Mouse (Mus musculus) bone marrow macrophage, adult 2 months (primary cell): ENCODE results near the gene Sh3bgr. TPM values are rescaled to one million over a fixed set of nuclear protein-coding genes. Genes with fewer than 3 reads are reported as not detected.

Source experiments
- H3K27ac ChIP-seq: 2 replicates; pipeline ENCODE4 v1.5.1; 2012; ENCODE audit warnings: low read depth, low read length; ENCODE audit not compliant: insufficient read depth
- H3K4me1 ChIP-seq: 2 replicates; pipeline ENCODE4 v1.6.1; 2012; ENCODE audit warnings: low read length; ENCODE audit not compliant: control insufficient read depth, insufficient read depth
- H3K4me3 ChIP-seq: 2 replicates; pipeline ENCODE4 v1.5.1; 2012; ENCODE audit warnings: mild to moderate bottlenecking, low read length, moderate library complexity; ENCODE audit not compliant: insufficient read depth
- CTCF ChIP-seq: IDR thresholded peaks from 2 replicates; pipeline ENCODE4 v1.5.1; 2012; ENCODE audit warnings: low read depth, mild to moderate bottlenecking, low read length, moderate library complexity
- POLR2A ChIP-seq: IDR thresholded peaks from 2 replicates; pipeline ENCODE4 v1.6.1; 2012; ENCODE audit warnings: mild to moderate bottlenecking, low read depth, low read length, borderline replicate concordance
- polyA plus RNA-seq: library from polyadenylated mRNA; stranded (reverse); fragments of >200 nt; gene quantifications from 2 replicates; pipeline ENCODE4 v1.2.4, GENCODE M21; 2012; ENCODE audit not compliant: missing spikeins, insufficient read depth, insufficient read length

The Sh3bgr gene
- polyA plus RNA-seq, 1 experiment = not detected

DNA sequence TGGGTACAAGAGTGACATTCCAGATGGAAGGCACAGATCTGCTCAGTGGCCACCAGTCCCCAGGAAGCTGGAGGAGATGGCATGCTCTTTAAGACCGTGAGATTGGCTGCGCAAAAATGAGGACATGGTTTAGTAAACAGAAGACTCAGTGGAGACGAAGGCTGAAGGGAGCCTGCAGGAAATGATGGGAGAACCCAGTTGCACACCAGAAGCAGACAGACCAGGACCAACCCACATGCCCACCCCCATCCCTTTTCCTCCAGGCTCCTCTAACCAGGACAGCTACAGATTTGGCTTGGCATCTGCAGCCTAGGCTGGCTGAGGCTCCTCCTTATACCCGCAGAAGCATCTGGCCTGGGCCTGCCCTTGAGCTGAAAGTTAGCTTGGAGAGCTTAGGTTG is 38.9 kb upstream of the Sh3bgr start:
- TF ChIP-seq CTCF (no peak), POLR2A (no peak)
- H3K4me1 ChIP-seq = no peaks in the 10 kb centered on the region
- H3K27ac ChIP-seq = no peak overlapping the region

GRCm38 (mm10) chr16:96165723-96166264 is 34.5 kb upstream of the Sh3bgr start:
- Histone ChIP-seq H3K4me3 (no peak overlapping the region), H3K4me1 (no peaks in the 10 kb centered on the region), H3K27ac (no peak overlapping the region)
- TF ChIP-seq CTCF (no peak), POLR2A (no peak)

More for the DNA sequence above, 38.9 kb upstream of the Sh3bgr start:
- H3K4me3 ChIP-seq = no peak overlapping the region

- H3K4me3 ChIP-seq = no peak overlapping the region
- H3K4me1 ChIP-seq = no peaks in the 10 kb centered on the region
- no peak for TF ChIP-seq CTCF
- H3K27ac ChIP-seq = no peak overlapping the region
Measured at GRCm38 (mm10) chr16:96168837-96169236, 31.4 kb upstream of the Sh3bgr start.

GRCm38 (mm10) chr16:96173648-96174047 is 26.6 kb upstream of the Sh3bgr start:
- TF ChIP-seq CTCF (no peak), POLR2A (no peak)

DNA sequence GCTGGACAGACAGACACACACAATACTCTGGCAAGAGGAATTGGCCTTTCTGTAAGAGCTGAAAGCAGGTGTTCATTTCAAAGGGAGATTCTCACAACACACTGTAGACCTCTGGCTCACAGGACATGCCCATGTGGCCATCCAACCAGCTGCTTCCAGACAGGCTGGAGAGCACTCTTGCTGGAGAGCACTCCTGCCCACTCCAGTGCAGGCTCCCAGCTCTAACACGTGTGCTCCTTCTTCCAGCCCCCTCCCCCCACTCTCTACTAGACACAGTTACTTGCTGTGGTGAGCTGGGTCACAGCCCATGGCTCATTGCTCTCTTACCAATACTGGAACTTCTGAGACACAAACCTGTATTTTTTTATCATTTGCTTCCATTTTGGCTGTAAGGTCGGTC is 24.9 kb upstream of the Sh3bgr start:
- no peaks in the 10 kb centered on the region for H3K4me1 ChIP-seq
- H3K27ac ChIP-seq = no peak overlapping the region
- H3K4me3 ChIP-seq = no peak overlapping the region
- no peak for TF ChIP-seq CTCF
- no peak for TF ChIP-seq POLR2A

More at GRCm38 (mm10) chr16:96173648-96174047, 26.6 kb upstream of the Sh3bgr start:
- Histone ChIP-seq H3K4me3 (no peak overlapping the region), H3K27ac (no peak overlapping the region), H3K4me1 (no peaks in the 10 kb centered on the region)

DNA sequence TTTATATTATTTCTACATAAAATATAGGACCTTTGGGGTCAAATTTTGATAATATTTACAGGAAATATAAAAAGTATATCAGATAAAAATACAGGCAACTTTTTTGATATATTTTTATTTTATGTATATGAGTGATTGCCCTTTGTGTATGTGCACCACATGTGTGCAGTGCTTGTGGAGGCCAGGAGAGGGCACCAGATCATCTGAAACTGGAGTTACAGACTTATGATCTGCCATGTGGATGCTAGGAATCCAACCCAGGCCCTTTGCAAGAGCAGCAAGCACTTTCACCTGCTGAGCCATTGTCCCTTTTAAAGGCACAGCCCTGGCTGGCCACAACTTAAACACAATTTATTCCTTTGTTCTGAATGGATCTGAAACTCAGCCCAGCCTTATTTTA is 21.1 kb upstream of the Sh3bgr start:
- Histone ChIP-seq H3K27ac (no peak overlapping the region), H3K4me3 (no peak overlapping the region), H3K4me1 (no peaks in the 10 kb centered on the region)
- TF ChIP-seq POLR2A = no peak
- TF ChIP-seq CTCF = no peak

GRCm38 (mm10) chr16:96187619-96188018 is 12.6 kb upstream of the Sh3bgr start:
- Histone ChIP-seq H3K4me1 (peaks cover 5% of the 10 kb centered on the region; the same call in 1 of the 2 replicates), H3K4me3 (no peak overlapping the region), H3K27ac (no peak overlapping the region)
- TF ChIP-seq POLR2A = no peak
- TF ChIP-seq CTCF = no peak

GRCm38 (mm10) chr16:96191531-96192506 is 8.4 kb upstream of the Sh3bgr start, which contains the start of gene Lca5l:
TSS of gene Lca5l (minus strand) at chr16:96192271.
- H3K27ac ChIP-seq = peak within 1 kb of the TSS; percentile 46
- H3K4me1 ChIP-seq = peaks cover 7% of the 10 kb centered on the region; the same call in 1 of the 2 replicates
- TF ChIP-seq CTCF = no peak
- TF ChIP-seq POLR2A = 0 out of 2 replicates have a peak, but pooled peaks have one; percentile 29
- H3K4me3 ChIP-seq = peak within 1 kb of the TSS; percentile 85

GRCm38 (mm10) chr16:96200702-96201028 is 415 bp downstream of the Sh3bgr start:
- TF ChIP-seq CTCF (no peak), POLR2A (no peak)
- H3K27ac ChIP-seq = no peak overlapping the region
- no peak overlapping the region for H3K4me3 ChIP-seq

GRCm38 (mm10) chr16:96201485-96202232 is 1.4 kb downstream of the Sh3bgr start:
- H3K27ac ChIP-seq = no peak overlapping the region
- TF ChIP-seq CTCF (no peak), POLR2A (no peak)
- no peak overlapping the region for H3K4me3 ChIP-seq
- no peaks in the 10 kb centered on the region for H3K4me1 ChIP-seq

More at GRCm38 (mm10) chr16:96200702-96201028, 415 bp downstream of the Sh3bgr start:
- H3K4me1 ChIP-seq = no peaks in the 10 kb centered on the region
